Mouse (Mus musculus): ENCODE measurements around the gene P4ha1.
A peak's percentile ranks its signal among the peaks of the same experiment; 100 is the strongest.
"Not testable (repeated sequence)": the region's sequence is repeated elsewhere in the genome, so short reads cannot be mapped to it uniquely, and the experiment has no call there.

P4ha1 gene

DNA sequence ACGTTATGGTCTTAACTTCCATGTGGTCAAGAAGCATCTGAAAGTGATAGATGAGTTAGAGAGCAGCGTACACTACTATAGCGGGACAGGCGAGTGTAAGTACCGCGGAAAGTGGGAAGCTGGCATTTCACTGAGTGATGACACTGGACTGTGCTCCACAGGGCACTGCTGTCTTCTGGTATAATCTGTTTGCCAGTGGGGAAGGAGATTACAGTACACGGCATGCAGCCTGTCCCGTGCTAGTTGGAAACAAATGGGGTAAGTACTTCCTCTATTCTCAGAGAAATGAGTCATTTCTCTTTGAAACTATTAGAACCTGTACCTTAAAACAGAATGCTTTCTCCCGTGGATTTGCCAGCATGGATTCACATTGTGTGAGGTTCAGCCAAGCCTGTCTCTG is 46.3 kb downstream of the P4ha1 start:
- no peak for DNase-seq (ENCODE audit: low read depth)

DNA sequence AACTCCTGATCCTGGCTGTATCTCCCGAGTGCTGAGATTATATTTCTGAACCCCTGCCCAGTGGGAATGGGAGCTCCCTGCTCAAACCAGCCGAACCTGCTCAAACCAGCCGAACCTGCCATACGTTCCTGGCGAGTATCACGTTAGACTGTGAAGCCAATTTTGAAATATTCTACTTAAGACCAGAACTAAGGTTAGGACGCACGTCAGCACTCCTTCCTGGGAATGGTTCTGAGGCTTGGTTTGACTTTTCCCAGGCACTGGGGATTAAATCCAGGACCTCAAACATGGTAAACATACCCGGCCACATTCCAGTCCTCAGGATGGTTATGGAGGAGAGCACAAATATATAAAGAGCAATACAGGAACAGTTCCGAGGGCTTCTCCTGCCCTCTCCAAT is 54.8 kb downstream of the P4ha1 start:
- no peak for DNase-seq (ENCODE audit: low read depth)

- no peak for DNase-seq (ENCODE audit: low read depth)
These were observed 55.6 kb downstream of the P4ha1 start for GRCm38 (mm10) chr10:59378728-59379127.

GRCm38 (mm10) chr10:59379927-59380326 is 56.8 kb downstream of the P4ha1 start:
- DNase-seq (ENCODE audit: low read depth), result no peak

DNA sequence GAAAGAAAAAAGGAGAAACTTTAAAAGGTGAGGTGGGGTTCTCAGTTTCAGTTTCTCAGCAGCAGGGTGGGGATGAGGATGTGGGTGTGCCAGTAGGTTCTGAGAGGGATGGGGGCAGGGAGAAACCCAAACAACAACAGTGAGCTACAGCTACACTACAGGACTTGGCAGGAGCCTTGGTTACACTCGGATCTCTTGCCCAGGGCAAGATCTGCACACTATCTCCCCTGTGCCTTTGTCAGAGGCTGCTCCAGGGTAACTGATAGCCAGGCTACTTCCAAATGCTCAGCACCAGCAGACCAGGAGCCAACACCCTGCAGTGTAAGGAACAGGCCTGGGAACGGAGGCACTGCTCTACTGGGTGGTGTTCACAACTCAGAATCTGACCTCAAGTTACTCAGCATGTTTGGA is 57.3 kb downstream of the P4ha1 start:
- no peak for DNase-seq (ENCODE audit: low read depth)

DNA sequence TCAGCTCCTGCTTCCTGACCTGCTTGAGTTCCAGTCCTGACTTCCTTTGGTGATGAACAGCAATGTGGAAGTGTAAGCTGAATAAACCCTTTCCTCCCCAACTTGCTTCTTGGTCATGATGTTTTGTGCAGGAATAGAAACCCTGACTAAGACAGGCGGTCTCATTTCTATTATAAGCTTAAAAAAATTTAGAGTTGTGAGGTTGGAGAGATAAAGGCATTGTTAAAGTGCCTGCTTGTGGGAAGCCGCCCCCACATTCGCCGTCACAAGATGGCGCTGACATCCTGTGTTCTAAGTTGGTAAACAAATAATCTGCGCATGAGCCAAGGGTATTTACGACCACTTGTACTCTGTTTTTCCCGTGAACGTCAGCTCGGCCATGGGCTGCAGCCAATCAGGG is 58.5 kb downstream of the P4ha1 start:
- not testable (repeated sequence) for DNase-seq (ENCODE audit: low read depth)

DNA sequence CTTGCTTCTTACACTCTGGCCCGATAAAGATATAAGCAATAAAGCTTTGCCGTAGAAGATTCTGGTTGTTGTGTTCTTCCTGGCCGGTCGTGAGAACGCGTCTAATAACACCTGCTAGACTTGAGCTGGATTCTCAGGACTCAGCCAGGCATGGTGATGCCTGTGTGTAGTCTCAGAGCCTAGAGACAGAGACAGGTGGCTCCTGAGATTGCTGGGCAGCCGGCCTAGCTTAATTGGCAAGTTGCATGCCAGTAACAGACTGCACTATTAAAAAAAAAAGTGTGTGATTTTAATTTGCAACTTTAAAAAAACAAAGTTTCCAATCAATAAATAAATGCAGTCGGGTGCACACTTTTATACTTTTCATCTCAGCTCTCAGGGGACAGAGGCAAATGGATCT is 63.9 kb downstream of the P4ha1 start:
- DNase-seq (ENCODE audit: low read depth), result no peak

DNA sequence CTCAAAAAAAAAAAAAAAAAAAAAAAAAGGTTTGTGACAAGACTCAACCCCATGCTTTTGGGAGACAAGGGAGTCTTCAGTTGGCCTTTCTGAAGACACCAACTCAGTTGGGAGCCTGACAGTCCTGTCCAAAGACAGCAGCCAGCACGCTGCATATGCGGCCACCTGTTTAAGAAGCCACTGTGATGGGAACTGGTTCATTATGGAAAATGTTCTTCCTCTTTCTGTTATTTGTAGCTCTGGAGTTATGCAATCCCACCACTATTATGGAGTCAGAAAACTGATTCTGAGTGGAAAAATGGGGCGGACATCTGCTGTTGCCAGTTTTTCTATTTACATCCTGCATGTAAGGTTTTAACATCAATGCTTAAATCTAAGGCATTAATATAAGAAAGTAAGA is 66.6 kb downstream of the P4ha1 start:
- no peak for DNase-seq (ENCODE audit: low read depth)

- no peak for DNase-seq (ENCODE audit: low read depth)
These were observed 68.8 kb downstream of the P4ha1 start for GRCm38 (mm10) chr10:59391907-59392306.

DNA sequence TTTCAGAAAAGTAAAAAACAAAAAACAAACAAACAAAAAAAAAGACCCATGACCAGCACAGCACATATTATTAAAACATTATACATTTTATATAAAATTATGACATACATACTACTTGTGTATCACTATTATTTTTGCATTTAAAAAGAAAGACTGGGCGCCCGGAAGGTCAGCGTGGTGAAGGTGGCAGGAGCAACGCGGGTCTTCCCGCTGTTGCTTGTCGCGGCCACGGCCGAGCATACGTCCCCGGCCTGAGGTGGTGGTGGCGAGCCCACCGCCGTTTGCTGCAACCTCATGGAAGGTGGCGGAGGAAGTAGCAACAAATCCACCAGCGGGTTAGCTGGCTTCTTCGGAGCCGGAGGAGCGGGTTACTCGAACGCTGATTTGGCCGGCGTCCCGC is 72.4 kb downstream of the P4ha1 start, which contains the start of gene Gm10273:
TSS of gene Gm10273 (plus strand) at position 172 of the 400 bp plus-strand sequence.
- not testable (repeated sequence) for DNase-seq (ENCODE audit: low read depth)

DNA sequence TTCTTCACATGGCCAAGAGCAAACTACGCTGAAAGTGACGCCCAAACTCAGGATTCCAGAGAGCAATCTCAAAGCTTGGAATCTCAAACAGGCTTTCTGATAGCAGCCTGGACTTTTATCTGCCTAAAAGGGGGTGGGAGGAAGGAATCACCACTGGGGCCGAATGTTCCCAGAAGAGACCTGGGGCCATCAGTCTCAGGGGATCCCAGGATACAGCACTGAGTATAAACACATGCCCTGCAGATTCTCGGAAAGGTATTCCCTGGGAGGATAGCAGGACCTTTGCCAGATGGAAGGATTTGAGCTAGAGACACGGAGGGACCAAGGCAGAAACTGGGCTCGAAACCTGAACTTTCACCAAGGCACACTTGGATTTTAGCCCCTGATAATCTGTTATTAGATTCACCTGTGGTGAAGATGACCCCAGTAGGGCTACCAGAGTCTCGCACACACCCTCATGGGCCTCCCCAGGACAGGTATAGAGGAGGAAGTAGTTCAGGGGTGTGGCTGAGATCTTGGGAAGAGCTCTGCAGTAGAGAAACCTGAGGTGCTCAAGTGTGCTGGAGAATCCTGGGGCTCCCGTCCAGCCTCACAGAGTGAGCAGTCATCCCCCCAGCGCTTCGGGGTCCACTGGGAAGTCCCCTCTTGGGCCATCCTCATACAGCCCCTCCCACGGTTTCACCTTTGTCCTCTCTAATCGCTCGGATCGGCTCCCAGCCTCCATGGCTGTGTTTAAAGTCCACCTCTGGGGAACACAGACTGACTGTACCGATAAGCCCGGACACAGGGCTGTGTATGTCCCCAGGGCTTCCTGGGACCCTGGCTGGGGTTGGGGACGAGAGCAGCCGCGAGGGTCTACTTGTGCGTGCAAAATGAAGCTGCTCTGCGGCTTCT is 80.0 kb downstream of the P4ha1 start, which contains the start of gene Pla2g12b:
TSS of gene Pla2g12b (plus strand) at position 762 of the 894 bp plus-strand sequence.
- DNase-seq (ENCODE audit: low read depth), result no peak

DNA sequence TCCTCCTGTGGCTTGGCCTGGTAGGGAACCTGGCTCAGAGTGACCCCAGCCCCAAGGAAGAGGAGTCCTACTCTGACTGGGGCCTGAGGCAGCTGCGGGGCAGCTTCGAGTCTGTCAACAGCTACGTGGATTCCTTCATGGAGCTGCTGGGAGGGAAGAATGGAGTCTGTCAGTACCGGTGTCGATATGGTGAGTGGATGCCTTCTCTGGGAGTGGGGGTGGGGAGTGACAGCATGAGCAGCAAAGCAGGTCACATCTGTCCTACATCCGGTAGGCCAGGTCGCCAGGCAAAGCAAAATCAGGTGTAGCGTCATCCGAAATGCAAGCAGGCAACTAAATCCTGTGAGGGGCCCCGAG is 80.7 kb downstream of the P4ha1 start:
- no peak for DNase-seq (ENCODE audit: low read depth)

GRCm38 (mm10) chr10:59408499-59408898 is 85.4 kb downstream of the P4ha1 start:
- DNase-seq (ENCODE audit: low read depth), result no peak

DNA sequence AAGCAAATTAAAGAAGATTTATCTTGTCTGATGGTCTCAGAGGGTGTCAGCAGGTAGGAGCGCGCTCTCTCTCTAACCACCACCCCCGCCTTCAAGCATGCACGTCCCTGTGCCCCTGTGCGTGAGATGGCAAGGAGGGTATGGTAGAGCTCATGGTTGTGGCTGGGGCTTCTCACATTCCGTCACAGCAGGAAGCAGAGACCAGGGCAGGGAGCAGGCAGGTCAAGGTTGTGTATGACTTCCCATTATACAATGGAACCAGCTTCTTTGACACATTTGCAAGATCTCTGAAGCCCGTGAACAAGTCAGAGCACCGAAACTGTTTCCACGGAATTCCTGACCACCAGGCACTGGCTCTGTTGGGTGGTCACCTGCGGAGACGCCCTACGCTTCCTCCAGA is 87.2 kb downstream of the P4ha1 start:
- DNase-seq (ENCODE audit: low read depth), result no peak

GRCm38 (mm10) chr10:59413711-59414110 is 90.6 kb downstream of the P4ha1 start:
- DNase-seq (ENCODE audit: low read depth), result no peak

DNA sequence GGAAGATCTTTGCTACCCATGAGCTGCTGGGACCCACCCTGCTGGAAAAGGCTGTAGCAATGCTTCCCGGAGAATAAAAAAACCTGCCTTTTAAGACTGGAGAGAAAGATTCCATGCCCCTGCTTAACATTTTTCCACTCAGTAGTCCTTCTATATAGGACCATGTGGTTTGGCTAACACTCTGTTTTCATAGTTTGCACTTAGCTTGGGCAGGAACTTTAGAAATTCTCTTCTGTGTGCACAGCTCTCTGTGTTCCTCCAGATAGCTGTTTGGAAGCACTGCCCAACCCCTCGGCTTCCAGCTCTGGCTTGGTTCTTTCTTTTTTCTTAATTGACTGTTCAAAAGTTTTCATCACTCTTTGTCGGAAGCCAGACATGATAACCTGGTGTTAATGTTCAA is 93.5 kb downstream of the P4ha1 start:
- peak; percentile 13 for DNase-seq (ENCODE audit: low read depth)

- DNase-seq (ENCODE audit: low read depth), result no peak
These were observed 96.4 kb downstream of the P4ha1 start for GRCm38 (mm10) chr10:59419516-59419915.
